Mouse (Mus musculus) right cerebral cortex, postnatal 14 days (tissue): ENCODE results near the gene Ppp2r5a.
"Not testable (repeated sequence)": the region's sequence is repeated elsewhere in the genome, so short reads cannot be mapped to it uniquely, and the experiment has no call there.

Experiments
- DNase-seq: peaks from one replicate; pipeline ENCODE4 v3.0.0; 2022

Ppp2r5a gene

GRCm38 (mm10) chr1:191403074-191403473 lies at the start of gene Ppp2r5a:
Ppp2r5a (minus strand) TSS chr1:191403272.
- no peak for DNase-seq

- no peak for DNase-seq
Measured at GRCm38 (mm10) chr1:191450614-191451013, 47.5 kb upstream of the Ppp2r5a start.

- no peak for DNase-seq
Measured at GRCm38 (mm10) chr1:191449537-191449936, 46.5 kb upstream of the Ppp2r5a start.

GRCm38 (mm10) chr1:191447391-191448016 lies 44.4 kb upstream of the Ppp2r5a start:
- no peak for DNase-seq

- no peak for DNase-seq
Measured at GRCm38 (mm10) chr1:191446307-191446706, 43.2 kb upstream of the Ppp2r5a start.

- DNase-seq = no peak
Measured at GRCm38 (mm10) chr1:191445831-191446258, 42.8 kb upstream of the Ppp2r5a start.

- no peak for DNase-seq
Measured at GRCm38 (mm10) chr1:191445401-191445800, 42.3 kb upstream of the Ppp2r5a start.

- DNase-seq = no peak
Measured at GRCm38 (mm10) chr1:191444467-191444866, 41.4 kb upstream of the Ppp2r5a start.

GRCm38 (mm10) chr1:191439011-191439410 lies 35.9 kb upstream of the Ppp2r5a start:
- no peak for DNase-seq

GRCm38 (mm10) chr1:191438546-191438945 lies 35.5 kb upstream of the Ppp2r5a start:
- no peak for DNase-seq

- DNase-seq = no peak
Measured at GRCm38 (mm10) chr1:191436647-191437046, 33.6 kb upstream of the Ppp2r5a start.

GRCm38 (mm10) chr1:191435359-191435758 lies 32.3 kb upstream of the Ppp2r5a start:
- peak; percentile 64 for DNase-seq

- DNase-seq = no peak
Measured at GRCm38 (mm10) chr1:191432531-191432930, 29.5 kb upstream of the Ppp2r5a start.

- DNase-seq = no peak
Measured at GRCm38 (mm10) chr1:191432023-191432422, 29.0 kb upstream of the Ppp2r5a start.

- no peak for DNase-seq
Measured at GRCm38 (mm10) chr1:191430121-191430520, 27.0 kb upstream of the Ppp2r5a start.

- DNase-seq = no peak
Measured at GRCm38 (mm10) chr1:191425884-191426283, 22.8 kb upstream of the Ppp2r5a start.

GRCm38 (mm10) chr1:191423201-191423600 lies 20.1 kb upstream of the Ppp2r5a start:
- DNase-seq = no peak

- not testable (repeated sequence) for DNase-seq
Measured at GRCm38 (mm10) chr1:191422714-191423113, 19.6 kb upstream of the Ppp2r5a start.

GRCm38 (mm10) chr1:191422164-191422563 lies 19.1 kb upstream of the Ppp2r5a start:
- no peak for DNase-seq

- no peak for DNase-seq
Measured at GRCm38 (mm10) chr1:191421426-191421999, 18.4 kb upstream of the Ppp2r5a start.

- DNase-seq = no peak
Measured at GRCm38 (mm10) chr1:191420930-191421404, 17.9 kb upstream of the Ppp2r5a start.

GRCm38 (mm10) chr1:191419991-191420751 lies 17.1 kb upstream of the Ppp2r5a start:
- no peak for DNase-seq

GRCm38 (mm10) chr1:191419421-191419820 lies 16.3 kb upstream of the Ppp2r5a start:
- no peak for DNase-seq

GRCm38 (mm10) chr1:191418936-191419335 lies 15.9 kb upstream of the Ppp2r5a start:
- DNase-seq = no peak
